Mouse (Mus musculus) layer of hippocampus, adult 18-20 months (tissue): ENCODE measurements around the gene Usp6nl. TPM values are rescaled to one million over a fixed set of nuclear protein-coding genes. Genes with fewer than 3 reads are reported as not detected.

ENCODE experiments used
- DNase-seq, 2 experiments: peaks; one replicate each; pipeline ENCODE4 v3.0.0; 2022; ENCODE audit warnings: low spot score in 2 of 2
- long read RNA-seq: library from polyadenylated mRNA; stranded (forward); transcript quantifications from one replicate; pipeline ENCODE4 v2.0.0, GENCODE M21; 2021
- total RNA-seq, 2 experiments: library from RNA; stranded (reverse); gene quantifications; 2 replicates each; pipeline ENCODE4 v1.2.3; 2021

Gene Usp6nl
- 10 to 100 TPM; 11.8 to 12.5 TPM for total RNA-seq
- long read RNA-seq, full-length matches to known transcripts, result 7 of 12 reads
- long read RNA-seq, partial matches to known transcripts, result 1 of 12 reads
- long read RNA-seq, other reads (novel, unspliced or antisense), result 4 of 12 reads

DNA sequence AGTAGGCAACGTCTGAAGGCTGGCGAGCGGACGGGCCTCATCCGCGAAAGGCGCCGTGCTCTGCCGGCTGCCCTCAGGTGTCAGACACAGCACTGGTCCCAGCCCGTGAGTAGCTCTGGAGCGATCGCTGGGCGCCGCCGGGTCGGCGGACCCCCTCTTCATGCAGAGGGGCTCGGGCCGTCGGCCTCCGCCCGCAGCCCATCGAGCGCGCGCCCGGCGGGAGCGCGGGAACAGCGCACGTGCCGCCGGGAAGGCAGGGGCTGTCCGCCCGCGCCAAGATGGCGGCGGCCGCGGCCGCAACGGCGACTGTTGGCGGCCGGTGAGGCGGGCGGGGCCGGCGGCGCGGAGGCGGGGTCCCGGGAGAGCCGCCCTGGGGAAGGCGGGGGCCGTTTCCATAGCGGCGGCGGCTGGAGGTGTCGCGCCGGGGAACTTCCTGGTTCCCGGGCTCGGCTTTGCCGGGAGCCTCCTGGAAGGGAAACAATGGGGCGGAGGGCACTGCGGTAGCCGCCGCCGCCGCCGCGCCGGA is at the start of gene Usp6nl:
Gene Usp6nl, plus strand, starts transcription at position 292 of the 526 bp plus-strand sequence.
- peak; percentile 64 to 79 for DNase-seq

DNA sequence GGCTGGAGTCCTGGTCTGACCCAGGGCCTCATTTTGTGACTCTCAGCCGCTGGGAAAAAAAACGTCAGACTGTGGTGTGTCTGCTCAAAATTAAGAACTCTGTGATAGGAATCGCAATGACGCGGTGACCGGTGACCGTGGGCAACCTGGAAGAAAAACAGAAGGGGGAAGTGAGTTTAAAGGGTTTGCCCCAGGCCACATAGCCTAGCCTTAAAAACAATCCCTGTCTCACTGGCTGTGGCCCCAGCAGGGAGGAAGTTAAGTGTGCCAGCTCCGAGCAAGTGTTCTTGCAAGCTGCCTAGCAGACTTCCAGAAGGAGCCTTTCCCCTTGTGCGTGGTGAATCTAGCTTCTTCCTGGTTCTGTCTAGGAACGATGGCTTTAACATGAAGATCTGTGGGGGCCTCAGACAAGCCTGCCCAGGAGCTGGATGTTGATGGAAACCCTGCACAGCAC is 49.0 kb upstream of the Usp6nl start:
- peak in 1 of 2 experiments; percentile 27 for DNase-seq

DNA sequence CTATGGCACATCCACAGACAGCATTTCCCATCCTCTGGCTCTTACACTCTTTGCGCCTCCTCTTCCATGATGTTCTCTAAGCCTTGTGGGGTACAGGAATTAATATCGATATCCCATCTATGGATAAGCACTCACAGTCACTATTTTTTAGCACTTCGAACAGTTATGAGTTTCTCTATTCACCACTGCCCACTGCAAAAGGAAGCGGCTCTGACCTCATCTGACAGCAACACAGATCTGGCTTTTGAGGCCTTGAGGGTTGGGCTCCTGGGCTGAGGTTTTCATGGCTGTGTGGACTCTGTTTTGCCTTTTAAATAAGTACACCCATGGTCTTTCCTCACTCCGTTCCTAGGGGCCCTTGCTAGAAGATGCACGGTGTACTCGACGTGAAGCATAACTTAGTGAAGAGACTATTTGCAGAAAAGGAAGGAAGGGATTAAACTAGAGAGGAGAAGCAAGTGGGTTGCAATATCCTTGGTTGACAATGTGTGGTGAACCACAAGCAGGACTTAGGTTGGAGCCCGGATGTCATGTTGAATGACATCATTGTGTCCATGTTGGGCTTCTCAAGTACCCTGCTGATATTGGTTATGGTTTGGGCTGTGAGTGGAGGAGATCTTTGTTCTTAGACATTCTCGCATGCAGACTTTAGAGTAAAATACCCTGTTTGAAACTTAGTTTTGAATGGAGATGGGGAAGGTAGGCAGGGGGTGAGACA is 43.5 kb upstream of the Usp6nl start:
- no peak for DNase-seq

DNA sequence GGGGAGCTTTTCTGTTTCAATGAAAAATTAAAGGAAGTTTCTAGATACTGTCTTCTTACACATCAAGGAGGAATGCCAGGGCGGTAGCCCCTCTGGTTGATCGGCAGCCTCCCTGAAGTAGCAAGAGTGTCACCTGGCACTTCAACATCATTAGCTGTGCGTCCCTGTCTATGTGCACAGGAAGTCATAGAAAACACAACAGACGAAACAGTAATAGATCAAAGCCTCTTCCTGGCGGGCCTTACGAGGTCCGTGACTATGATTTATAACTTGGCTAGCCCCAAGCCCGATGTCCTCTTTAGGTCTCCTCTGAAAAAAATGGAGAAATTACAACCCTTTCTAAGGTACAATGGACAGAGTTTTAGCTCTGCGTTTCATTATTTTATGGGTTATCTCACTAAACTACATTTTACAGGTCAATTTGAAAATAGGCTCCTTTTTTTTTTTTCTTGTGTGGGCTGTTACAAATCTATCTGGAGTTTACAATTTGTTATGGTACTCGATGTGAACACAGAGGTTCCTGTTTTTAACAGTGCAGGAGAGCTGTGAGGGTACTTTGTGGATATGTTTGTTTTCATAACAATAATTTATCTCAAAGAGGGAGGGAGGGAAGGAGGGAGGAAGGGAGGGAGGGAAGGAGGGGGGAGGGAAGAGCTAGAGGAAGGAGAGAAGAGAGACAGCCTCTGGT is 42.7 kb upstream of the Usp6nl start:
- no peak for DNase-seq

DNA sequence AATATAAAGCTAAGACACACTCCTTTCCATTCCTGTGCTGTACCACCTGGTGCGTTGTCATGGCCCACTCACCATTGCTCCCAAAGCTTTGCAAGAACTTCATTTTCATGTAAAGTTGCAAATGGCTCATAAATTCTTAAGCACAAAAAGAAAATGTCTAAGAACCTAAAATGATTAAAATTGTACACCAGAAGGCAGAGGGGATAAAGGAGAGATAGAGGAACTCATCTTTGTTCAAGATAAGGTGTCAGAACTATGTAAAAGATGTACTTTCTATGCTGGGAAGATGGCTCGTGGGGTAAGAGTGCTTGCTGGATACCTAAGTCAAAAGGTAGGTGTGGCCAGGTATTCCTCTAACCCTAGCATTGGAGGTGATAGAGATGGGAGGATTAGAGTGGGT is 38.9 kb upstream of the Usp6nl start:
- no peak for DNase-seq

DNA sequence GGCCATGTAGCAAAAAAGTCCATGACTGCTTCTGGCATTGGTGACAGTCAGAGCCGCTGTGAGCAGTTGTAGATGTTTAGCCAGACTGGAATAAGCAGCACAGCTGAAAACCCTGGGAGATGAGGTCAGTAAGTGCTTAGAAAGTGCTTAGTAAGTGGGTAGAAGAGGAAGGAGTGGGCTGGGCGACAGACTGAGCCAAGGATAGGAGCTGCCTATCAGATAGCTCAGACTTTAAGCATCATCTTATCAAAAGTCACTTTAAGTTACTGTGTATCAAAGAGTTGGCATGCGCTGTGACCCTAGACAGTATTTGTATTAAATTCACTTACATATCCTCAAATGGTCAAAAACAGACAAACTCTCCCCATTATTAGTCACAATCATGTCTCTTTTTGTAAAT is 37.7 kb upstream of the Usp6nl start:
- DNase-seq, result no peak

DNA sequence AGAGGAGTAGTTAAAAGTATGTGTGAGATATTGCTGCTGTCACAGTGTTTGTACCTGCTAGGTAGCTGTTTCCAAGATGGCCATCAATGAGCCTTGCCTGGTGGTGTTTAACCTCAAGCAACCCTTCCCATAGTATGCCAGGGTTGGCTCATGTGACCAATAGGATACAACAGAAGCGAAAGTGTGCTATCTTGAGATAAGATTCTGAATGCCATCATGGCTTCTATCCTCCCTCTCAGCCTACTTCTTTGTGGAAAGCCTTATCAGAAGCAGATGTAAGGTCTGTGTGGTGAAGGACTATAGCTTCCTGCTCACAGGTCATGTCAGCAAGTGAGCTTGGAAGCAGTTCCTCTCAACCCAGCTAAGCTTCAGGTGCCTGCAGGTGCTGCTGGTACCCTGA is 36.7 kb upstream of the Usp6nl start:
- no peak for DNase-seq

DNA sequence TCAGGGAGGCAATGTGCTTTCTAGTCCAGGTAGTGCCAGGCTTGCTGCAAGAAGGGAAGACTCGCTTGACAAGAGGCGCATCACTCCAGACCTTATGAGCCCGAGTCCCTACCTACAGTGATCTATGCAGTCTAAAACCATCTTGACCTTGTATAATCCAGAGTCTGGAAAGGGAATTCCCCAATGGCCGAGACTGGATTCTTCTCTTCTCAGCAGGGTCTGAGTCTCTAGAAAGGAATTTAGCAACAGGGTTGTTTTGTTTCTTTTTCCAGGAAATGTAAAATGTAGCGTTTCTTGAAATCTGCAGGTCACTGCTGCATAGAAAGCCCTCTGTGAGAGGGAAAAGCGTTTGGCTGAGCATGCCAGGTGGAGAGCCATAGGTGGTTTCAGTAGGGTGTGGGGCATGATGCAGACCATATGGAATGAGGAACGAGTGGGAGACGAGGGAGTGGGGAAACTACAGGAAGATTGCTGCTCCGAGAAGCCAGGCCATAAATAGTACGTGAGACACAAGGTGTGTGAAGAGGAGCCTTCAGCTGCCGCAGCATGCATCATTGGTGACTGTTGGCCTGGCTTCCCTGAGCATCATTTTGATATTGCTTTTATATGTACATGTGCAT is 28.5 kb upstream of the Usp6nl start:
- DNase-seq, result no peak

DNA sequence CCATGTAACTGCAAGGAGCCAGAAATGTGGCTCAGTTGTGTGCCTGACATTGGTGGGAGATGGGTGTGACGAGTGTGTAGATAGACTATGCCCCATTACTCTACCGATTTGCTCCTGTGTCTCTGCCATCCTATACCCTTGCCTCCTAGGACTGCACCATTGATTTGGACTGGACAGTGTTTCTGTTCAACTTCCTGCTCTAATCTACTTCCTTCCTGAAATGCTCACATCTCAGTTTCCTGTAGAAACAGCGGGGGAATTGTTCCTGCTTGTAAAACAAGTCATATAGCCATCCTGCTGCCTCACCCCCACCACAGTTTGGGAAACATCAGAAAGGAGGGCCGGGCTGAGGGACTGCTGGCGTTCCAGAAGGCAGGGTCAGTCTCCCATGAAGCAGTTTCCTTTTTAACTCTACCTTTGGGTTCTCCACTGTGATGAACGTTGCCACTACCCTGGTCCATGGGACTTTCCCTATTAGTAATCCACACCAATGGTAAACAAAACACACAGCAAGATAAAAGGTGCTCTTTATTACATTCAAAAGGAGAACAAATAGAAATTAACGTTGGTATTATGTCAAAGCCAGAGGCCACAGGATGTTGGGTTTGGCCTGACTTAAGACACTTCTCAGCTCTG is 27.4 kb upstream of the Usp6nl start:
- DNase-seq, result no peak

DNA sequence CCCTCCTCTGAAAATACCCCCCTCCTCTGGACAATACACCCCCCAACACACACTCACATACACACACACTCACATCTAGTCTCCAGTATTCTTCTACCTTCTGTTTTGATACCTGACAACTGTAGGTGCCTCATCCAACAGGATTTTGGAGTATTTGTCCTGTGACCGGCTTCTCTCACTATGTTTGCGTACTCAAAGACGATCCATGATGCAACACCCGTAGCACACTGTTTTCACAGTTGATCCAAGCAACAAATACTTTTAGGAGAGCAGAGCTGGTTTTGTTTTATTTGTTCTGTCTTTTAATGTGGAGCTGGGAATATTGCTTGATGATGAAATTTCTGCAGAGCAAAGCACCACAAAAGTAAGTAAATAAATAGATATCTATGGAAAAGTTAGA is 17.7 kb upstream of the Usp6nl start:
- no peak for DNase-seq

DNA sequence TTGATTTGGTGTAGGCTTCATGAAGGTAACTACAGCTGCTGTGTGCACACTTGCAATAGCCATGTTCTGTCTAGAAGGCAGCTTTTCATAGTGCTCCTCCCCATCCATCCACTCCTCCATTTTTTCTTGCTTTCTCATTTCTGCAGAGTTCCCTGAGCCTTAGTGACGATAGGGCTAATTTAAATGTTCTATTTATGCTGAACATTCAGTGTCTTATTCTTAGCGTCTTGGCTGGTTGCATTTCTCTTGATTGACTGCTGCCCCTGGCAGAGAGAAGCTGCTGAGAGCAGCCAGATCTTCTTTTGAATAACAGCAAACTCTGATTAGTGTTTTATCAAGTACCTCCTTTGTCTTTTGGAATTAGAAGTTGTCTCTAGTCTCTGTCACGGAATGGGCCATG is 15.6 kb upstream of the Usp6nl start:
- peak in 1 of 2 experiments; percentile 23 for DNase-seq

DNA sequence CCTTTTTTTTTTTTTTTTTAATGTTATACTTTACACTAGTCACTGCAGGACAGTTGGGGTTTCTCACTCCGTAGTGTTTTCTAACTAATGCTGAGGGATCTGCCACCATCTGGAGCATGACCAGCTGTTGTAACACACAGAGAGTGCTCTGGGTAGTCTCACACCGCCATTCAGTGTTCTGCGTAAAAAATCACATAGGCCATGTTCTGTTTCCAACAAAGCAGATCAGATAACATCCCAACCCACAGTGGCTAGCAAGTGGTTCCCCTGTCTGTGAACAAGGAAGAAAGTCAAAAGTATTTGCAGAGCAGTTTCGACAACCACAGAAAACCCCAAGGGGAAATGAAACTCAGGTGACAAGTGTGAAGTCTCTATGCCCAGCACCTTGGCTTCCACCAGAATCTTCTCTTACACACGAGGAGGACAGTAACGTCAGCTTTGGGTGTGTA is 13.1 kb upstream of the Usp6nl start:
- no peak for DNase-seq

DNA sequence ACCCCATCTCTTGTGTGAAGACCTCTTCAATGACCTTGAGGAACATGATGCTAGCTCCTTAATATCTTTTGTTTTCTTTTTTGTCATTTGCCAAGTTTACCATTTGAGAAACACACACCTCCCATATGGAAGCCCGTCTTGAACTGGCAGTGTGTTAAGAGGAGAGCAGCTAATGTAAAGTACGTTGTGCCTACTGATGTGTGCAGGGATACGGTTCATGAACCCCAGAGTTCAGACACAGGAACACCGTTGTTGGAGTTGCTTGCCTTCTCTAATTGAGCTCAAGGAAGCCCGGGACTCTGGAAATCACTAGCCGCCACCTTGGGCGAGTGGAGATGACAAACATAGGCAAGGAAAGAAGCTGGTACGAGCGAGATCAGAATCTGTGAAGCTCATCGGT is 9.7 kb upstream of the Usp6nl start:
- no peak for DNase-seq

DNA sequence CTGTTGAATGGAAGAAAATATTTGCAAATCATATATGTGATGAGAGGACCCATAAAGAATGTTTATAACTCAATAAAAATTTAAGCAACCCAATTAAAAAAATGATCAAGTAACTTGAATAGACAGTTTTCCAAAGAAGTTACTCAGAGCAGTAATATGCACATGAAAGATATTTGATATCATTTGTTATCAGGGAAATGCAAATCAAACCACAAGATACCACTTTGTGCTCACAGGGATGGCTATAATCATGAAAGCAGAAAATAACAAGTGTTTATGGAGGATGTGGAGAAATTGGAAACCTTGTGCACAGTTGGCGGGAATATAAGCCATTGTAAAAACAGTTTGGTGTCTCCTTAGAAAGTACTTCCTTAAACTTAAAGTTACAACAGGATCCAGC is 8.7 kb upstream of the Usp6nl start:
- no peak for DNase-seq

DNA sequence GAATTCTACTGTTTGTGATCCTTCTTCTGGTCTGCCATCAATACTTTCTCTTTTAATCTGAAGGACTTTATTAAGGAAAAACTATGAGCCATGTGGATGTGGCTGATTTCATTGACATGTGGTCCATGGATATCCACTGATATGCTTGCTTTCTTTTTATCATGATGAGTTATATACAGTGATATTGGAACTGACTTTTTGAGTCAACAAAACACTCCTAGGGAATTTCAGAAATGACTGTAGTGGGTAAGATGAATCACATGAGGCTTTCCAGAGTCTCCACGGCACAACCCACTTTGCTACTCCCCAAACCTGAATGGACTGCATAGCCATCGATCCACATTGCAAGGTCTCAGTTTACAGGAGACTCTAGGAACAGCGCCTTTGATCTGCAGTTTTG is 2.3 kb upstream of the Usp6nl start:
- DNase-seq, result no peak

DNA sequence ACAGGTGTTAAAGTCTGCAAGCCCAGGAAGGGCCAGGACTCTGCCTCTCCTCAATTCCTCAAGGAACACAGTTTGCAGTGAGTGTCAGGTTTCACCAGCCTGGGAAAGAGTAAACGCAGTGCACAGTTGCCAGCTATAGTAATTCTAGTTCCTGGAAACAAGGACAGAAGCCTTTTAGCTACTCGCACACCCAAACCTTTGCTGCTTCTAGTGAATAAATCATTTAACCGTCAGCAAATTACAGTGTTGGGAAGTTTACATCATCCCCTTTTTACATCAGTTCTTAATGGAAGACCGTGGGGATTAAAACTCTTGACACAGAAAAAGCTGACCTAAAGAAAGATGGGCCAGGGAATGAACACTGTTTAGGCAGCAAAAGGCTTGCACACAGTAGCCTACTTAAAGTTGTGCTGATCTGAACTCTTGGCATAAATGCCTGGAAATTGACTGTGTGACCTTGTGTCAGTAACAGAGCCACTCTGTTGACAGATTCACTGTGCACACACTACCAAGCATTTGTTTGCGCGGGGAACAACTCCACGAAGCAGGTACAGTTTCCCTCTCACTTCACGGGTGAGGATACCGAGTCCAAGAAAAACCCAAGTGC is 595 bp upstream of the Usp6nl start:
- no peak for DNase-seq

DNA sequence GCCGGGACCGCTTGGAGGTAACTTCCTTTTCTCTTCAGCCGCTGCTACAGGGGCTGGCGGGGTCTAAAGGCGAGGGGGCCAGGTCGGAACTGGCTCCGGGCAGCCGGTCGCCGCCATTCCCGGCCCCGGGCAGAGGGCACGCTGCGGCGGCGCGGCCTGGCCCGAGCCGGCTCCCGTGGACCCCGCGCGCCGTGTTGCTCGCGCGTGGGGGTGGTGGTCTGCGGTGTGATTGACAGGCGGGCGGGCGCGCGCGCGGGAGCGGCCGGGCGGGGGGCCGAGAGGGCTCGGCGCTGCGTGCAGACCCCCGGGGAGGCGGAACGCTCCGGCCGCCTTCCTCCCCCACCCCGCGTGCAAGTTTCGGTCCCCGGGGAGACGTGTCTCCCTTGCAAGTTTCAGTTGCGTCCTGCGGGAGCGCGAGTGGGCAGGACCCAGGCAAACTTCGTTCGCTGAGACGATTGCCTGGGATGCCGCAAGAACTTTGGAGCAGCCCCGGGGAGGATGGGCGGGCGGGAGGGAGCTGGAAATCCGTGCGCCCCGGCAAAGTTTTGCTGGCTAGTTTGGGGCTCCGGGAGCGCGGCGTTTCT is 563 bp downstream of the Usp6nl start:
- DNase-seq, result peak; percentile 9 to 16

DNA sequence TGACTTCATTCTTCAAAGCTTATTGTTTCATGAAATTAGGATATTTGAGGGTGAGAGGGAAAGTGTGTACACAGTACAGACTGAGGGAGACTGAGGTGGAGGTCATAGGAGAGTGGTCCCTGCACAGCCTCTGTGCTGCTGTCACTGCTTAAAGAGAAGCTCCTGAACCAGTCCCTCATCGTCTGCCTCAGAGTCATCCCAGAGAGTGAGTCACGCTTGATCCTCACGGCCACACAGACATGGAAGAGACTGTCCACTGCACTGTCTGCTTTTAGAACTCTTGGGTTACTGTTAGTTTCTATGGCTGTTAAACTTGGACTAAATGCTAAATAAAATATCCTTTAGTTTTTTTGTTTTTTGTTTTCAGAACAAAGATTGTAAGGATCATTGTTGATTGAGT is 3.2 kb downstream of the Usp6nl start:
- no peak for DNase-seq

DNA sequence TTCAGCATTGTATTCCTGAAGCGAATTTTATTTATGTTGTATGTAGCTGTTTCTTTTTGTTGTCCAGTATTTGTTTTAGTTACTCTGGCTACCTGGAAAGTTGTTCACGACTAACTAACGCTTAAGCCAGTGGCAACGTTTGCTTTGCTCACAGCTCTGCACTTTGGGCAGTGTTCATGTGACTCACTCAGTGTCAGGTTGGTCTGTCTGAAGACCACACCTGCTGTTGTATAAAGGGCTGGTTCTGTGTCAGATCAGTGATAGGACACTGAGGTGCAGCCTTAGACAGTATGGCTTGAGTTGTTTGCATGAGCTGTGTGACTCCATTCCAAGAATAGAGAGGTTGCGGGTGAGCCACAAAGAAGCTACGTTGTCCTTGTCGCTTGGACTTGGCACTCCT is 6.5 kb downstream of the Usp6nl start:
- no peak for DNase-seq

DNA sequence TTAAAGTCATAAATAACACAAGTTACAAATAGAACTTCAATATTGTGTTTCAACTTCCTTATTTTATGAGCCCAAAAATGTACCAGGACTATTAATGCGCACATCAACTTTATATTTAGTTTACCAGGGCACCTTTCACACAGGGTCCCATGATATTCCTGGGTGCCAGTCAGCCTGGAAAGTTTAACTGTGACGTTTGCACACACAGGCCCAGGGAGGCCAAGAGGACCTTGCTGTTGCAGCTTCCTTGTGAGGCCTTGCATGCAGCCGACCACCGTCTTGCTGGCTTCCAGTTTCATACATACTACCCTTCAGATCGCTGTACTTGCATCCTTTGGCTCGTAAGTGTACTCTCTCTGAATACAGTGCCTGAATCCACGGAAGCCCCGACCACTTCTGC is 8.3 kb downstream of the Usp6nl start:
- no peak for DNase-seq
